Mouse (Mus musculus) myocyte (in vitro differentiated cells): ENCODE data around the gene Zfp109. TPM values are rescaled to one million over a fixed set of nuclear protein-coding genes. Genes with fewer than 3 reads are reported as not detected.

ENCODE experiments used
- H3K27me3 ChIP-seq: one replicate; pipeline ENCODE4 v1.6.1; 2011; ENCODE audit not compliant: control insufficient read depth, insufficient read depth, insufficient read length
- H3K36me3 ChIP-seq: one replicate; pipeline ENCODE4 v1.6.1; 2011; ENCODE audit not compliant: control insufficient read depth, insufficient read depth
- H3K4me2 ChIP-seq: one replicate; pipeline ENCODE4 v1.6.1; 2011; ENCODE audit warnings: low read depth, control low read depth
- H3K4me3 ChIP-seq: one replicate; pipeline ENCODE4 v1.5.1; 2011; ENCODE audit warnings: mild to moderate bottlenecking, control low read depth, moderate library complexity
- H3K79me2 ChIP-seq: one replicate; pipeline ENCODE4 v1.6.1; 2011; ENCODE audit not compliant: control insufficient read depth, insufficient read depth
- H3ac ChIP-seq: one replicate; pipeline ENCODE4 v1.6.1; 2011; ENCODE audit not compliant: control insufficient read depth, insufficient read length
- CEBPB ChIP-seq: IDR thresholded peaks from 2 replicates; pipeline ENCODE4 v1.6.1; 2011; ENCODE audit warnings: mild to moderate bottlenecking, moderate library complexity; ENCODE audit not compliant: poor library complexity, insufficient read depth, severe bottlenecking
- E2F4 ChIP-seq: IDR thresholded peaks from one replicate; pipeline ENCODE4 v1.6.1; 2011; ENCODE audit warnings: mild to moderate bottlenecking, control low read depth, moderate library complexity; ENCODE audit not compliant: insufficient read depth
- MAX ChIP-seq: IDR thresholded peaks from one replicate; pipeline ENCODE4 v1.6.1; 2011; ENCODE audit warnings: low read depth, mild to moderate bottlenecking, control low read depth
- MYOD1 ChIP-seq, 3 experiments: IDR thresholded peaks; one replicate each; pipeline ENCODE4 v1.6.1; 2011; ENCODE audit warnings: control low read depth in 2 of 3, low read depth in 2 of 3, mild to moderate bottlenecking in 2 of 3, moderate library complexity in 1 of 3; ENCODE audit not compliant: insufficient read length in 2 of 3, control insufficient read depth in 1 of 3
- MYOG ChIP-seq, 3 experiments: IDR thresholded peaks; one replicate each; pipeline ENCODE4 v1.6.1; 2011; ENCODE audit warnings: control low read depth in 2 of 3, low read depth in 2 of 3, mild to moderate bottlenecking in 2 of 3; ENCODE audit not compliant: insufficient read length in 2 of 3, control insufficient read depth in 1 of 3, insufficient read depth in 1 of 3
- POLR2A ChIP-seq: IDR thresholded peaks from one replicate; pipeline ENCODE4 v1.6.1; 2011; ENCODE audit warnings: low read depth, mild to moderate bottlenecking, control low read depth, moderate library complexity; ENCODE audit not compliant: insufficient read length
- POLR2AphosphoS2 ChIP-seq: IDR thresholded peaks from one replicate; pipeline ENCODE4 v1.6.1; 2011; ENCODE audit warnings: low read depth, control low read depth; ENCODE audit not compliant: insufficient read length
- REST ChIP-seq: IDR thresholded peaks from one replicate; pipeline ENCODE4 v1.6.1; 2011; ENCODE audit warnings: mild to moderate bottlenecking, control low read depth, moderate library complexity; ENCODE audit not compliant: insufficient read depth, insufficient read length
- SRF ChIP-seq: IDR thresholded peaks from one replicate; pipeline ENCODE4 v1.6.1; 2011; ENCODE audit warnings: low read depth; ENCODE audit not compliant: control insufficient read depth, insufficient read length
- TCF12 ChIP-seq: IDR thresholded peaks from one replicate; pipeline ENCODE4 v1.6.1; 2011; ENCODE audit warnings: mild to moderate bottlenecking, control low read depth; ENCODE audit not compliant: poor library complexity, insufficient read depth, severe bottlenecking
- TCF3 ChIP-seq: IDR thresholded peaks from one replicate; pipeline ENCODE4 v1.6.1; 2011; ENCODE audit warnings: low read depth, control low read depth; ENCODE audit not compliant: insufficient read length
- USF1 ChIP-seq: IDR thresholded peaks from one replicate; pipeline ENCODE4 v1.6.1; 2011; ENCODE audit warnings: low read depth, mild to moderate bottlenecking, control low read depth, moderate library complexity
- polyA plus RNA-seq: library from polyadenylated mRNA; unstranded; fragments of >200 nt; fragmentation: generic; extraction: Trizol; gene quantifications from one replicate; pipeline ENCODE4 v1.2.1, GENCODE M21; 2012; ENCODE audit warnings: missing spikeins

Gene Zfp109
- polyA plus RNA-seq, 1 experiment: 0.46 TPM

DNA sequence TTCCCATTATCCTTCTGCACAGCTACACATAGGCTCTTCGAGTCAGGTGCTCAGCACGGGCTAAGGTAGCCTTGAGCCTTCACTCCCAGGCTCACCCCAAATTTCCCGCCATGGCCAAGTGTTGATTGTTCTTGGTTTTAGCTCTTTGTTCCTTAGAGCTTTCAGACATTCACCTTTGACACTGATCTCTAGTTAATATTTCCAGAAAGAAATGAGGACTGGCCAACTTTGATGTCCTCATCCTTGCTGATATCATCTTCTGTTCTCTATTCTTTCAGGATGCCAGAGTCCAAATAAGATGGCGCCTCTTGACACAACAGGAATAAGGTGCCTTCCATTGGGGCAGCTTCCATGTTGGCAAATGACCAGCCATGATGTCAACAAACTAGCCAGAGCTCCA is 37.1 kb upstream of the Zfp109 start:
- Histone ChIP-seq H3ac (no peak overlapping the region), H3K4me3 (no peak overlapping the region), H3K36me3 (no peaks in the 10 kb centered on the region), H3K27me3 (no peaks in the 10 kb centered on the region), H3K79me2 (no peaks in the 10 kb centered on the region), H3K4me2 (no peak overlapping the region)
- no peak for TF ChIP-seq REST
- TF ChIP-seq MYOD1 (IDR thresholded peaks at IDR 0.05; ENCODE audit: control insufficient read depth in 1 of 3, insufficient read length in 2 of 3, low read depth in 2 of 3): no peak
- TF ChIP-seq POLR2A: no peak
- no peak for TF ChIP-seq USF1
- no peak for TF ChIP-seq E2F4
- TF ChIP-seq SRF: no peak
- TF ChIP-seq CEBPB: no peak
- TF ChIP-seq MYOG (IDR thresholded peaks at IDR 0.05; ENCODE audit: control insufficient read depth in 1 of 3, insufficient read depth in 1 of 3, insufficient read length in 2 of 3, low read depth in 2 of 3): no peak
- no peak for TF ChIP-seq TCF12
- TF ChIP-seq TCF3: no peak
- no peak for TF ChIP-seq POLR2AphosphoS2

DNA sequence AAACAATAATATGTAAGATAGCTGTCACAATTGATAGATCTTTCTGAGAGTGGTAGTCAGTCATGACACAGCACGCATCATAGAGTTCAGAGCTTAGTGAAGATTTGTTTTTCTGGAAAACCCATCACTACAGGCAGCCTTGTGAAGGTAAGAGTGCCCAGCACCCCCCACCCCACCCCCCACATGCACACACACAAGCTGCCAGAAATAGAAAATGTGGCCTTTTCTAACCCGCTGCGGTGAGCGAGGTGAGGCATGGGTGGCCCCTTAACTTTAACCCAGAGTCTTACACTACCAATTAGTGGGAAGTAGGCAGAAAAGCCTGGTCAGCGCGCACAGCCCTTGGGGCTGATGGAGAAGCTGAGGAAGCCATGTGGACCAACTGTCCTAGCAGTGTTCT is 33.8 kb upstream of the Zfp109 start:
- no peak for TF ChIP-seq MAX
- no peak for TF ChIP-seq MYOD1 (IDR thresholded peaks at IDR 0.05; ENCODE audit: control insufficient read depth in 1 of 3, insufficient read length in 2 of 3, low read depth in 2 of 3)
- TF ChIP-seq REST: no peak
- no peaks in the 10 kb centered on the region for H3K27me3 ChIP-seq
- H3ac ChIP-seq: no peak overlapping the region
- H3K4me3 ChIP-seq: no peak overlapping the region
- H3K79me2 ChIP-seq: no peaks in the 10 kb centered on the region
- no peak overlapping the region for H3K4me2 ChIP-seq
- H3K36me3 ChIP-seq: no peaks in the 10 kb centered on the region

DNA sequence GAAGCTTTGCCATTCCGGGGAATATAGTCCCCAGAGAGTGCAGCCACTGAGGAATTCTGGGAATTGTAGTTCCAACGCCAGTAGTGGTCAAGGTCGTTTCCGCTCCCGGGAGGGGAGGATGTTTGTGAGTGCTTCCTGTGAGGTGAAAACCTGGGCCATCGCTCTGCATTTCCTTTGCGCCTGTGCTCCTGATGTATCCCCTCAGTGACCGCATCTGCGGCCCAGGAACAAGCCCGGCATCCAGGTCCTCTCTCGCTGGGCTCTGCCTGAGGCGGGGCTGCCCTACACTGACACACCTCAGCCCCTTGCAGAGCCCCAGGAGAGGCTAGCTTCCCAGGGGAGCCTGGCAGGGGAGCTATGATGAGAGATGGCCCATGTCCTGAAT is 32.9 kb upstream of the Zfp109 start, which contains the start of gene Zfp93:
Gene Zfp93, plus strand, starts transcription at position 133 of the 385 bp plus-strand sequence.
- no peaks in the 10 kb centered on the region for H3K36me3 ChIP-seq
- TF ChIP-seq TCF3: no peak
- no peak for TF ChIP-seq MAX
- TF ChIP-seq MYOG (IDR thresholded peaks at IDR 0.05; ENCODE audit: control insufficient read depth in 1 of 3, insufficient read depth in 1 of 3, insufficient read length in 2 of 3, low read depth in 2 of 3): no peak
- TF ChIP-seq POLR2AphosphoS2: peak; percentile 60
- peak; percentile 61 for TF ChIP-seq POLR2A
- no peak for TF ChIP-seq USF1
- no peak for TF ChIP-seq CEBPB
- TF ChIP-seq E2F4: no peak
- no peaks in the 10 kb centered on the region for H3K27me3 ChIP-seq
- H3K4me2 ChIP-seq: peak within 1 kb of the TSS; percentile 71
- H3K4me3 ChIP-seq: peak within 1 kb of the TSS; percentile 37
- no peaks in the 10 kb centered on the region for H3K79me2 ChIP-seq
- H3ac ChIP-seq: no peak within 1 kb of the TSS

DNA sequence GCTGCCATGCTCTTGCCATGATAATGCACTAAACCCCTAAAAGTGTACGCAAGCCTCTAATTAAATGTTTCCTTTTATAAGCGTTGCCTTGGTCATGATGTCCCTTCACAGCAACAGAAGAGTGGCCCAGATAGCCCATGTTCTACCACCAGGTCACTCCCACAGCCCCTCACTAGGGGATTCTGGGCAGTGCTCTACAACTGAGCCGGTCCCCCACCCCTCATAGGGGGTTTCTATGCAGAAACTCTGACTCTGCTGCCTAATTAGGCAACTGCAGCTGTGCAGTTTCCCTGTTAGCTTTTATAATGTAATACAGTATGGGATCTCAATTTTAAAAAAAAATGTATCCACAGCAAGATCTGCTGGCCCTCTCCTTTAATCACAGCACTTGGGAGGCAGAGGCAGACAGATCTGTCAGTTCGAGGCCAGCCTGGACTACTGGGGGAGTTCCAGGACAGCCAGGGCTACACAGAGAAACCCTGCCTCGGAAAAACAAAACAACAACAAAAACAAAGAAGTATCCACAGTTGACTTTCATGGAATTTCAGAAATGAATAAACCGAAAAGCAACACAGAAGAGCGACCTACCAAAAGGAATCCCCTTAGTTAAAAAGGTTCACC is 32.4 kb upstream of the Zfp109 start:
- Histone ChIP-seq H3K27me3 (no peaks in the 10 kb centered on the region), H3K79me2 (no peaks in the 10 kb centered on the region), H3K4me2 (peak overlapping the region; percentile 71), H3ac (no peak overlapping the region), H3K36me3 (no peaks in the 10 kb centered on the region), H3K4me3 (peak overlapping the region; percentile 37)
- TF ChIP-seq MYOG (IDR thresholded peaks at IDR 0.05; ENCODE audit: control insufficient read depth in 1 of 3, insufficient read depth in 1 of 3, insufficient read length in 2 of 3, low read depth in 2 of 3) (no peak), TCF3 (no peak), CEBPB (no peak), MAX (no peak), REST (no peak), MYOD1 (IDR thresholded peaks at IDR 0.05; ENCODE audit: control insufficient read depth in 1 of 3, insufficient read length in 2 of 3, low read depth in 2 of 3) (no peak), TCF12 (no peak), POLR2A (no peak), USF1 (no peak), E2F4 (no peak), POLR2AphosphoS2 (no peak), SRF (no peak)

DNA sequence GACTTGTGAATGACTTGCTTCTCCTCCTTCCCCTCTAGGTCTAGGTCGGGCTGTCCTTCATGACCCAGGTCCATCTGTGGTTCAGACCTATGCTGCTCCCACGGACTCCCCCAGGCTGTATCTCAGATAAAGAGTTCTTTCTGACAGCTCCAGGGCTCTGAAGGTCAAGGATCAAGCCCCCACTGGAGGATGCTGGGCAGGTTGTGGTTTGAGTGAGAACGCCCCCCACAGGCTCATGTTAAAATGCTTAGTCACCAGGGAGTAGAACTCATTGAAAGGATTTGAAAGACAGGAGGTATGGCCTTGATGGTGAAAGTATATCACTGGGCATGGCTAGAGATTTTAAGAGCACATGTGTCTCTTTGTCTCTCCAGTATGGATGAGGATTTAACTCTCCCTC is 31.9 kb upstream of the Zfp109 start:
- TF ChIP-seq E2F4 (no peak), MAX (no peak), TCF3 (no peak), SRF (no peak), CEBPB (no peak), MYOG (IDR thresholded peaks at IDR 0.05; ENCODE audit: control insufficient read depth in 1 of 3, insufficient read depth in 1 of 3, insufficient read length in 2 of 3, low read depth in 2 of 3) (no peak), POLR2A (no peak), POLR2AphosphoS2 (no peak)
- Histone ChIP-seq H3K79me2 (no peaks in the 10 kb centered on the region), H3K4me3 (no peak overlapping the region), H3K27me3 (no peaks in the 10 kb centered on the region), H3ac (no peak overlapping the region), H3K4me2 (no peak overlapping the region), H3K36me3 (no peaks in the 10 kb centered on the region)
